Mouse (Mus musculus): Measurements from ENCODE around the gene Crhbp.
A peak's percentile ranks its signal among the peaks of the same experiment; 100 is the strongest.

Crhbp gene

GRCm38 (mm10) chr13:95444824-95445223, at the start of gene Crhbp:
Gene Crhbp, minus strand, starts transcription at chr13:95444924.
- no peak for DNase-seq (ENCODE audit: low read depth, low spot score)

- DNase-seq (ENCODE audit: low read depth, low spot score), result no peak
These were observed 48.6 kb upstream of the Crhbp start for GRCm38 (mm10) chr13:95493296-95493695.

GRCm38 (mm10) chr13:95491327-95491726, 46.6 kb upstream of the Crhbp start:
- no peak for DNase-seq (ENCODE audit: low read depth, low spot score)

GRCm38 (mm10) chr13:95484664-95485063, 39.9 kb upstream of the Crhbp start:
- DNase-seq (ENCODE audit: low read depth, low spot score), result peak; percentile 8

- DNase-seq (ENCODE audit: low read depth, low spot score), result peak; percentile 82
These were observed 36.7 kb upstream of the Crhbp start for GRCm38 (mm10) chr13:95481428-95481827.

GRCm38 (mm10) chr13:95478671-95479413, 34.1 kb upstream of the Crhbp start, which contains the start of gene S100z:
Gene S100z, minus strand, starts transcription at chr13:95478721.
- no peak for DNase-seq (ENCODE audit: low read depth, low spot score)

GRCm38 (mm10) chr13:95477173-95477572, 32.4 kb upstream of the Crhbp start:
- no peak for DNase-seq (ENCODE audit: low read depth, low spot score)

- DNase-seq (ENCODE audit: low read depth, low spot score), result no peak
These were observed 30.4 kb upstream of the Crhbp start for GRCm38 (mm10) chr13:95475124-95475523.

GRCm38 (mm10) chr13:95474294-95474693, 29.6 kb upstream of the Crhbp start:
- DNase-seq (ENCODE audit: low read depth, low spot score), result no peak

GRCm38 (mm10) chr13:95470970-95471369, 26.2 kb upstream of the Crhbp start:
- peak; percentile 41 for DNase-seq (ENCODE audit: low read depth, low spot score)

GRCm38 (mm10) chr13:95451529-95451928, 6.8 kb upstream of the Crhbp start:
- DNase-seq (ENCODE audit: low read depth, low spot score), result peak; percentile 24

- DNase-seq (ENCODE audit: low read depth, low spot score), result peak; percentile 47
These were observed 6.0 kb upstream of the Crhbp start for GRCm38 (mm10) chr13:95450636-95451210.

GRCm38 (mm10) chr13:95449730-95450129, 5.0 kb upstream of the Crhbp start:
- DNase-seq (ENCODE audit: low read depth, low spot score), result no peak

GRCm38 (mm10) chr13:95444291-95444690, 433 bp downstream of the Crhbp start:
- DNase-seq (ENCODE audit: low read depth, low spot score), result no peak

GRCm38 (mm10) chr13:95443376-95444233, 1.1 kb downstream of the Crhbp start:
- peak; percentile 40 for DNase-seq (ENCODE audit: low read depth, low spot score)

- DNase-seq (ENCODE audit: low read depth, low spot score), result no peak
These were observed 1.8 kb downstream of the Crhbp start for GRCm38 (mm10) chr13:95442901-95443300.

GRCm38 (mm10) chr13:95439569-95439968, 5.2 kb downstream of the Crhbp start:
- DNase-seq (ENCODE audit: low read depth, low spot score), result peak; percentile 66

GRCm38 (mm10) chr13:95431760-95432159, 13.0 kb downstream of the Crhbp start:
- no peak for DNase-seq (ENCODE audit: low read depth, low spot score)

GRCm38 (mm10) chr13:95427499-95427898, 17.2 kb downstream of the Crhbp start:
- peak; percentile 62 for DNase-seq (ENCODE audit: low read depth, low spot score)

- DNase-seq (ENCODE audit: low read depth, low spot score), result no peak
These were observed 18.3 kb downstream of the Crhbp start for GRCm38 (mm10) chr13:95426421-95426820.

- peak; percentile 50 for DNase-seq (ENCODE audit: low read depth, low spot score)
These were observed 19.2 kb downstream of the Crhbp start for GRCm38 (mm10) chr13:95425484-95425883.

GRCm38 (mm10) chr13:95424932-95425331, 19.8 kb downstream of the Crhbp start:
- peak; percentile 82 for DNase-seq (ENCODE audit: low read depth, low spot score)
